Mouse (Mus musculus): Measurements from ENCODE around the gene Kng1.

The Kng1 gene

DNA sequence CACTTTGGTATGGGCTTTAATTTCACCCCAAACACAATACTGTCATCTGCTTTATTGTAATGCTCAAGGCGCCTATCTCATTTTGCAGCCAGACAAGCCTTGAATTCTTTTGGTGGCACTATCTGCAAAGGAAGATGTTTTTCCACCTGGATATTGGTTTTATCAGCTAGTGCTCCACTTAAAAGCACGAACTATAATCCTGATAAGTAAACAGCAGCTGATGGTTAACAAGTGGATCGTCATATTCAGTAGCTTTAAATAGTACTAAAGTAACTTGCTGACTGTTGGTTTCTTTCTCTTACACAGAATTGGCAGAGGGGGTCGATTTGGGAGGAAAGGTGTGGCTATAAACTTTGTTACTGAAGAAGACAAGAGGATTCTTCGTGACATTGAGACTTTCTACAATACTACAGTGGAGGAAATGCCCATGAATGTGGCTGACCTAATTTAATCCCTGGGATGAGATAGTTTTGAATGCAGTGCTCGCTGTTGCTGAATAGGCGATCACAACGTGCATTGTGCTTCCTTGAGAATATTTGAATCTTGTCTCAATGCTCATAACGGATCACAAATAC, 55.3 kb downstream of the Kng1 start:
- intact Hi-C loops (cut with DNase I): no loop called here

DNA sequence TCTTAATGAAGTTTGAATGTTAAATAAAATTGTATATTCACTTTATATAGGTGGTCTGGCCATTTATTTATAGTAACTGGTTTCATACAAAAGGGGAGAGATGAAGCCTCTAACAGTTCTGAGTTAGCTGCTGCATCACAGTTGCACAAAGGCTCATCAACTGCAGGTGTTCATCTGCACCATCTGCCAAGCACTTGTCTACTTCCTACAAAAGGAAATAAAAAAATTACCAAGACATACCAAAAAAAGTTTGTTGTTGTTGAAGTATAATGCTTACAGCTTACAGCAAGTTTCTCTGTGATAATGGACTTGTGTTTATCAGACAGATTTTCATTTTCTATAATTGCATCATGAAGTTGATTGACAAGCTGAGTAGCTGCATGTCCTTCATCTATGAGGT, 56.2 kb downstream of the Kng1 start:
- intact Hi-C loops (cut with DNase I): no loop called here

- intact Hi-C loops (cut with DNase I): no loop called here
These were observed 56.9 kb downstream of the Kng1 start for GRCm38 (mm10) chr16:23114339-23115171.

- intact Hi-C loops (cut with DNase I): no loop called here
These were observed 57.8 kb downstream of the Kng1 start for GRCm38 (mm10) chr16:23115486-23115885.

DNA sequence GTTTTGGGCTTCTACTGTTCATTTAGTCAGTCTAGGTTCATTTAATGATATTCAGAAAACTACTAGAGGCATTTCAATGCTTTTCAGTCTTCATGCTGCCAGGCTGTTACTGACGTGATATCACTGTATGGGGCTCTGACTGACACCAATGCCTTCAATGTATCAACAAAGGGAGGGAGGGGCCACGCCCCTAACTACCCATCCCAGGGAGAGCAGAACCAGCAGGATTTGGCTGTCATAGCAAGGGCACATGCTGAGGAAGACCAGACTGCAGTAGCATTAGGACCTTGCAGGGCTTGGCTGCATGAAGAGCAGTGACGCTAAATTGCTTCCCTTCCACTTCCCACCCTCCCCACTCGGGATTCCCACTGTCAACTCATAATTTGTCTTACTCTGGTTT, 59.5 kb downstream of the Kng1 start:
- intact Hi-C loops (cut with DNase I): no loop called here

DNA sequence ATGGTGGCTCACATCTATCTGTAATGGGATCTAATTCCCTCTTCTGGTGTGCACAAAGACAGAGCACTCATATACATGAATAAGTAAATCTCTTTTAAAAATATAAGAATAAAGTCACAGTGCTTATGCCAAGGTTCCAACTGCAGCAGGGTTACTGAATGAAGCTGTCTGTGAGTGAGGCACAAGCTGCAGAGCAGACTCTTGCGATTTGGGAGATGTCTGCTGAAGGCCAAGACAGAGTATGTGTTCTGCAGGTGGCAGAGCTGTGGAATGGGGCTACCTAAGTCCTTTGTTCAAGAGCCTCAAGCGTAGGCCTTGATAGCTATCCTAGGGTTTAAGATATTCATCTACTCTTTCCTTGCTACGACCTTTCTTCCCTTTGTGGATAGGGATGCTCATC, 64.8 kb downstream of the Kng1 start:
- intact Hi-C loops (cut with DNase I): loop anchor here (10.0 kb wide), 1 partner anchor 258 kb away; no protein-coding TSS in a partner anchor

DNA sequence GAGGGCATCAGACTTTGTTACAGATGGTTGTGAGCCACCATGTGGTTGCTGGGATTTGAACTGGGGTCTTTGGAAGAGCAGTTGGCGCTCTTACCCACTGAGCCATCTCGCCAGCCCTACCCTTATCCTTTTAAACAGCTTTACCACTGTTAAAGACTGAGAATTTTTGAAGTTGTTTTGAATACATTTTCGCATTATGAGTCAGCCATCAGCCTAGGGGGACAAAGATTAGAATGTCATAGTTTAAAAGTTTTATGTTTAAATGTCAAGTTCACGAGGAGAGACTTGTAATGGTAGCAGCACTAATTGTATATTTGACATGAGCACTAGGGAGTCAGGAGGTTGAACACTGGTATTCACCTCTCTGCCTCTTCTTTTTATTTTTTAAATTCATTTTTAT, 65.4 kb downstream of the Kng1 start:
- intact Hi-C loops (cut with DNase I): loop anchor here (10.0 kb wide), 1 partner anchor 258 kb away; no protein-coding TSS in a partner anchor

- intact Hi-C loops (cut with DNase I): loop anchor here (10.0 kb wide), 1 partner anchor 260 kb away; no protein-coding TSS in a partner anchor
These were observed 66.7 kb downstream of the Kng1 start for GRCm38 (mm10) chr16:23124398-23124797.

GRCm38 (mm10) chr16:23127311-23127672, 69.6 kb downstream of the Kng1 start:
- intact Hi-C loops (cut with DNase I): loop anchor here (10.0 kb wide), 1 partner anchor 262 kb away; no protein-coding TSS in a partner anchor

GRCm38 (mm10) chr16:23127673-23128375, 70.2 kb downstream of the Kng1 start, which contains the start of gene Rfc4:
Rfc4 (minus strand) TSS chr16:23127737.
- intact Hi-C loops (cut with DNase I): loop anchor here (10.0 kb wide), 1 partner anchor 263 kb away; no protein-coding TSS in a partner anchor

GRCm38 (mm10) chr16:23130303-23130702, 72.6 kb downstream of the Kng1 start:
- intact Hi-C loops (cut with DNase I): no loop called here

Small RNA genes within 50 kb of the gene (microRNA-seq; reads per million reads assigned to microRNA genes)
- 1.9 to 4.9 reads per million in 2 experiments for gene Gm49346

Data from adrenal gland (tissue).